Mouse (Mus musculus) liver, embryonic 14.5 days (tissue): Measurements from ENCODE around the gene Myo1g. TPM values are rescaled to one million over a fixed set of nuclear protein-coding genes. Genes with fewer than 3 reads are reported as not detected.

Experiments
- ATAC-seq: fragments of 200-750 bp; cut with Nextera tagmentation; 2 replicates; pipeline ENCODE4 v1.8.0; 2017; ENCODE audit warnings: moderate number of reproducible peaks, mild to moderate bottlenecking, moderate library complexity; ENCODE audit not compliant: insufficient read depth
- DNase-seq, 3 experiments: peaks; one replicate each; pipeline ENCODE4 v3.0.0-alpha.2; 2012 to 2013; ENCODE audit warnings: low read depth in 3 of 3, low spot score in 3 of 3
- H3K27ac ChIP-seq: fragments of 300-500 bp; sonication (generic); 2 replicates; pipeline ENCODE4 v1.5.1; 2014; ENCODE audit warnings: moderate library complexity, mild to moderate bottlenecking, control low read depth, inconsistent platforms
- H3K27me3 ChIP-seq: fragments of 300-500 bp; sonication (generic); 2 replicates; pipeline ENCODE4 v1.6.1; 2014; ENCODE audit warnings: mild to moderate bottlenecking, low read length, moderate library complexity; ENCODE audit not compliant: control insufficient read depth, insufficient read depth
- H3K36me3 ChIP-seq: fragments of 300-500 bp; sonication (generic); replicated peaks from 2 replicates; pipeline ENCODE4 v1.6.1; 2014; ENCODE audit warnings: low read depth; ENCODE audit not compliant: control insufficient read depth, insufficient read depth
- H3K4me1 ChIP-seq, 2 experiments: fragments of 200-500 bp in 1 of 2; fragments of 300-500 bp in 1 of 2; sonication (generic) in 1 of 2; replicated peaks; 2 replicates each; pipeline ENCODE4 v1.6.1; 2012 to 2014; ENCODE audit warnings: antibody characterized with exemption in 1 of 2, inconsistent platforms in 1 of 2, low read length in 1 of 2; ENCODE audit not compliant: control insufficient read depth in 2 of 2, insufficient read depth in 2 of 2
- H3K4me2 ChIP-seq: fragments of 300-500 bp; sonication (generic); 2 replicates; pipeline ENCODE4 v1.6.1; 2014; ENCODE audit warnings: low read depth, mild to moderate bottlenecking, control low read depth, moderate library complexity
- H3K4me3 ChIP-seq, 2 experiments: fragments of 200-500 bp in 1 of 2; fragments of 300-500 bp in 1 of 2; sonication (generic) in 1 of 2; 2 replicates each; pipeline ENCODE4 v1.5.1; 2012 to 2014; ENCODE audit warnings: low read depth in 2 of 2, low read length in 2 of 2, mild to moderate bottlenecking in 2 of 2, control low read depth in 1 of 2, inconsistent platforms in 1 of 2, moderate library complexity in 1 of 2; ENCODE audit not compliant: insufficient read depth in 1 of 2
- H3K9ac ChIP-seq: fragments of 300-500 bp; sonication (generic); replicated peaks from 2 replicates; pipeline ENCODE4 v1.6.1; 2014; ENCODE audit warnings: mild to moderate bottlenecking, control low read depth, moderate library complexity
- H3K9me3 ChIP-seq: fragments of 300-500 bp; sonication (generic); 2 replicates; pipeline ENCODE4 v1.6.1; 2016; ENCODE audit warnings: low read length, mixed read lengths; ENCODE audit not compliant: control insufficient read depth
- CTCF ChIP-seq: IDR thresholded peaks from 2 replicates; pipeline ENCODE4 v1.5.1; 2016; ENCODE audit warnings: antibody characterized with exemption, low read depth, control low read depth
- EP300 ChIP-seq: IDR thresholded peaks from 2 replicates; pipeline ENCODE4 v1.6.1; 2016; ENCODE audit warnings: antibody characterized with exemption, low read depth
- WGBS: fragments of 180-500 bp; shearing (Covaris S2); extraction: QIAGEN DNeasy Blood & Tissue Kit; methylation state at CpG from one replicate; pipeline ENCODE4 v1.1.7; 2014; ENCODE audit not compliant: insufficient replicate concordance; 5-methylcytosine and 5-hydroxymethylcytosine counted together
- polyA plus RNA-seq, 2 experiments: library from polyadenylated mRNA; depleted of rRNA in 1 of 2; stranded (reverse) in 1 of 2; unstranded in 1 of 2; fragments of >200 nt; fragmentation: Nextera tagmentation in 1 of 2; extraction: Ambion mirVana in 1 of 2; gene quantifications; 2 replicates each; pipeline versions ENCODE4 v1.2.1 to v1.2.3; 2012 to 2014

The Myo1g gene
- polyA plus RNA-seq, 2 experiments: 5.7 to 7.0 TPM

DNA sequence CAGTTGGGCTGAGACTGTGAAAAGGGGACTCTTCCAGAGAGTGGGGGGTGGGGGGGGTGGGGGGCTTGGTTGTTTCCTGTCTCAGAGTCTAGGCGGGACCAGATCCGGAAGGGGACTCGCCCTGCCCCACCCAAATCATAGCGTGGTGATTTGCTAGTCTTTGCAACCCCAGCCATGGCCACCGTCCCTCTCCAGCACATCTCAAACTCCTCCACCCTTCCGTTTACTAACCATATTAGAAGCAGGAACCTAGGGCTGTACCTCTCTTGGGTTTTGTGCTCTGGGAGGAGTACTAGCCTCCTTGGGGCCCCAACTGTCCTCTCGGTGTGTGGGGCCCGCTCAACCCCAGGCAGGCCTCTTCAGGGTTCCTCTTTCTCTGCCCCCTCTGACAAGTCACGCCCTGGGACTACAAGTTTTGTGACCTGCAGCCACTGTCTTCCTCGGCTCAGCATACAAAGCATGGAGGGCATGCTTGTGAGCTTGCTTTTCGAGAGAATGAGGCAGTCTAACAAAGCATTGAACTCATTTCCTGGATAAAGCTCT lies 1.2 kb downstream of the Myo1g start:
- no peaks in the 10 kb centered on the region for H3K9me3 ChIP-seq
- 0 out of 2 replicates have a peak overlapping the region, but pooled peaks have one; percentile 18 for H3K9ac ChIP-seq
- H3K4me1 ChIP-seq: peaks cover 0 to 5% of the 10 kb centered on the region in 2 experiments; a peak in 1 of 4 replicates
- ATAC-seq: no peak
- no peaks in the 10 kb centered on the region for H3K27me3 ChIP-seq
- peaks cover 5% of the 10 kb centered on the region for H3K36me3 ChIP-seq
- peak overlapping the region; percentile 25 to 40 for H3K4me3 ChIP-seq
- WGBS: 7% methylated on average over 11 of the region's 11 CpGs
- H3K4me2 ChIP-seq: peak overlapping the region; percentile 26
- no peak for DNase-seq
- TF ChIP-seq CTCF (no peak), EP300 (no peak)
- no peak overlapping the region for H3K27ac ChIP-seq

DNA sequence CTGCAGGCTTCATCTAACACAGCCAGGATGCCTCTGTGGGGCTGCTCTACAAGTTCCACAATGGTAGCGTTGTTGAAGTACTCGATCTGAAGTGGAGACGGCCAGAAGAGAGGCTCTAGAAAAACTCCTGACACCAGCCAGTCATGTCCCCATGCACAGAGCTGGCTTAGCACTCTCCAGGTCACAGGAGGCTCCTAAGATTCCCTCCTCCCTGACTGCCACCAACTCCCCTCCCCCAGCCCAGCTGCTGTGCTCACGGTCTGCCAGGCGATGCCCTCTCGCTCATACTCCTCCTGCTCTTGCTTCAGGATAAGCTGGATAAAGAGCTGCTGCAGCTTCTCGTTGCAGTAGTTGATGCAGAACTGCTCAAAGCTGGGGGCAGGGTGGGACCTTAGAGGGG lies 5.9 kb downstream of the Myo1g start:
- H3K4me3 ChIP-seq: no peak overlapping the region
- H3K4me1 ChIP-seq: peaks cover 0 to 4% of the 10 kb centered on the region in 2 experiments; a peak in 1 of 4 replicates
- WGBS: 70% methylated on average over 7 of the region's 7 CpGs
- TF ChIP-seq CTCF: no peak
- TF ChIP-seq EP300: no peak
- no peak overlapping the region for H3K4me2 ChIP-seq
- no peaks in the 10 kb centered on the region for H3K36me3 ChIP-seq
- no peaks in the 10 kb centered on the region for H3K9me3 ChIP-seq
- H3K27ac ChIP-seq: no peak overlapping the region
- DNase-seq (no peak), ATAC-seq (no peak)
- no peaks in the 10 kb centered on the region for H3K27me3 ChIP-seq
- H3K9ac ChIP-seq: no peak overlapping the region

DNA sequence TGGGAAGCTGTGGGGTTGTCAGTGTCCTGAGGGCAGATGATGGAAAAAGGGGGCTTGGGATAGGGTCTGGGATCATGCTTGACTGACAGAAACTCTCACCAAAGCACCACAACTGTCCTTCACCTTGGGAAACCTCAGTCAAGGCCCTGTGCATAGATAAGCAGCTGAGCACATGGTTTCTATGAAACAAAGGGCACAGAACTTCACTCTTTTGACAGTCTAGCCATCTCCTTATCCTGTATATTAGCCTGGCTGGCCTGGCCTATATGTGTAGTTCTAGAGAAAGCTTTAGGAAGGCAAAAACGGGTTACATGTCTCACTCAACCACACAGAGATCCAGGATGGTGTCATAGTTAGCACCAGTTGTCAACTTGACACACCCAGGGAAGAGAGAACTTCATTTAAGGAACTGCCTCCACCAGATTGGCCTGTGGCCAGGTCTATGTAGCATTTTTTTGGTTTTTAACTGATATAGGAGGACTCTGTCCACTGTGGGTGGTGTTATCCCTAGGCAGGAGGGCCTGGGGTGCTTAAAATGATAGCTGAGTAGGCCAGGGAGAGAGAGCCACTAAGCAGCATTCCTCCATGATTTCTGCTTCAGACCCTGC lies 12.4 kb downstream of the Myo1g start:
- TF ChIP-seq CTCF: no peak
- DNase-seq: no peak
- WGBS: 24% methylated on average over 1 of the region's 1 CpGs
- Histone ChIP-seq H3K4me1 (peaks cover 0 to 2% of the 10 kb centered on the region in 2 experiments; a peak in 1 of 4 replicates), H3K9ac (no peak overlapping the region), H3K4me2 (no peak overlapping the region), H3K27me3 (no peaks in the 10 kb centered on the region), H3K36me3 (no peaks in the 10 kb centered on the region), H3K4me3 (no peak overlapping the region), H3K27ac (no peak overlapping the region), H3K9me3 (no peaks in the 10 kb centered on the region)
- no peak for ATAC-seq

DNA sequence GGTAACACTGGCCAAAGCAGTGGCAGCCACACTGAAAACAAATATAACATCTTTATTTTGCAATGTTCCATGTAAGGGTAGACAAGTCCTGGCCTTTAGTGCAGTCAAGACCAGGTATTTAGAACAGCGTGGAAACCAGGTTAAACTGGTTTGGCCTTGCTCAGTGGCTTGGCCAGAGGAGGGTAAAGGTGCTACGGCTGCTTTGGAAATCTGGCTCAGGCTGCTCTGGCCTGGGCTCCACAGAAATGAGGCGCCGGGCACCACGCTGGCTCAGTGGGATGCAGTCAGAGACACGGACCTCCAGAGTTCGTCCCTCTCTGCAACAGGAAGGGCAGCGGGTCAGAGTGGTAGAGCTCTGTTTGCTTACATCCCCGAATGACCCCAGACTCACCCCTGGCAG lies 14.2 kb downstream of the Myo1g start:
- TF ChIP-seq EP300 (no peak), CTCF (no peak)
- ATAC-seq: no peak
- H3K36me3 ChIP-seq: no peaks in the 10 kb centered on the region
- no peak overlapping the region for H3K27ac ChIP-seq
- no peak overlapping the region for H3K4me3 ChIP-seq
- H3K27me3 ChIP-seq: no peaks in the 10 kb centered on the region
- peaks cover 0 to 2% of the 10 kb centered on the region in 2 experiments; a peak in 1 of 4 replicates for H3K4me1 ChIP-seq
- 65% methylated on average over 9 of the region's 9 CpGs for WGBS
- H3K9me3 ChIP-seq: no peaks in the 10 kb centered on the region
- no peak overlapping the region for H3K9ac ChIP-seq
- H3K4me2 ChIP-seq: no peak overlapping the region
- DNase-seq: no peak

DNA sequence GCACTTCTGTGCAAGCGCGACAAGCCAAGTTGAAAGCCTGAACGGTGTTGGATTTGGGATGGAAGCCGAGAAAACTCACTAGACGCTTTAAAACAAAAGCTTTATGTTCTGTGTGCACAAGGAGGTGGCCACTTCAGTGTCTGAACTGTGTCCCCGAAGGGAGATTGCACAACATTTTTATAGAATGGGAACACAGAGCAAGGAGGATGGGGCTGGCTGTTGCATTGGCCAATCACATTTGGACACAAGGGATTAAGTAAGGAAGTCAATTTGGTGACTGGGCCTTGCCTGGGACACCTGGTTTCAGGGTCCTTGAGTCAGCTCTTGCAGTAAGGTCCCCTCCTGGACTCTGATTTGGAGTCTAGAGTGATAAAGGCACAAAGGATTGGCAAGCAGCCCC lies 16.1 kb downstream of the Myo1g start:
- no peak for DNase-seq
- ATAC-seq: peak; percentile 43; the same call in 1 of the 2 replicates
- H3K9me3 ChIP-seq: no peaks in the 10 kb centered on the region
- no peak overlapping the region for H3K4me3 ChIP-seq
- WGBS: 62% methylated on average over 6 of the region's 6 CpGs
- no peak overlapping the region for H3K27ac ChIP-seq
- H3K4me1 ChIP-seq: peaks cover 0 to 2% of the 10 kb centered on the region in 2 experiments; a peak in 1 of 4 replicates
- H3K9ac ChIP-seq: no peak overlapping the region
- TF ChIP-seq EP300 (no peak), CTCF (no peak)
- H3K4me2 ChIP-seq: no peak overlapping the region
- H3K27me3 ChIP-seq: no peaks in the 10 kb centered on the region
- H3K36me3 ChIP-seq: no peaks in the 10 kb centered on the region
